Mouse (Mus musculus) embryonic facial prominence, embryonic 11.5 days (tissue): ENCODE results near the gene Actbl2. TPM values are rescaled to one million over a fixed set of nuclear protein-coding genes. Genes with fewer than 3 reads are reported as not detected.

ENCODE experiments used
- ATAC-seq: fragments of 200-750 bp; cut with Nextera tagmentation; replicated peaks from 2 replicates; pipeline ENCODE4 v1.8.0; 2017; ENCODE audit warnings: low read depth; ENCODE audit not compliant: insufficient number of reproducible peaks, low FRiP score, low TSS enrichment
- DNase-seq: peaks from one replicate; pipeline ENCODE4 v3.0.0-alpha.2; 2015; ENCODE audit warnings: low spot score
- H3K27ac ChIP-seq: fragments of 300-500 bp; sonication (generic); replicated peaks from 2 replicates; pipeline ENCODE4 v1.5.1; 2014; ENCODE audit warnings: mild to moderate bottlenecking, low read depth, low read length, control low read depth
- H3K27me3 ChIP-seq: fragments of 300-500 bp; sonication (generic); 2 replicates; pipeline ENCODE4 v1.6.1; 2014; ENCODE audit warnings: mild to moderate bottlenecking, low read length, moderate library complexity, mixed read lengths; ENCODE audit not compliant: control insufficient read depth, insufficient read depth
- H3K36me3 ChIP-seq: fragments of 300-500 bp; sonication (generic); replicated peaks from 2 replicates; pipeline ENCODE4 v1.6.1; 2014; ENCODE audit warnings: low read depth, mild to moderate bottlenecking, low read length, moderate library complexity, mixed read lengths; ENCODE audit not compliant: control insufficient read depth, insufficient read depth
- H3K4me1 ChIP-seq: fragments of 300-500 bp; sonication (generic); 2 replicates; pipeline ENCODE4 v1.6.1; 2014; ENCODE audit warnings: low read length, mixed read lengths; ENCODE audit not compliant: control insufficient read depth, insufficient read depth
- H3K4me2 ChIP-seq: fragments of 300-500 bp; sonication (generic); 2 replicates; pipeline ENCODE4 v1.6.1; 2014; ENCODE audit warnings: low read depth, mild to moderate bottlenecking, control low read depth, low read length, moderate library complexity
- H3K4me3 ChIP-seq: fragments of 300-500 bp; sonication (generic); 2 replicates; pipeline ENCODE4 v1.5.1; 2014; ENCODE audit warnings: low read depth, low read length, control low read depth
- H3K9ac ChIP-seq: fragments of 300-500 bp; sonication (generic); replicated peaks from 2 replicates; pipeline ENCODE4 v1.6.1; 2014; ENCODE audit warnings: mild to moderate bottlenecking, control low read depth, low read length
- H3K9me3 ChIP-seq: fragments of 300-500 bp; sonication (generic); replicated peaks from 2 replicates; pipeline ENCODE4 v1.6.1; 2016; ENCODE audit warnings: mild to moderate bottlenecking, low read length, inconsistent platforms, mixed read lengths; ENCODE audit not compliant: control insufficient read depth
- WGBS: fragments of 180-500 bp; shearing (Covaris S2); extraction: QIAGEN DNeasy Blood & Tissue Kit; methylation state at CpG from one replicate; pipeline ENCODE4 v1.1.7; 2014; 5-methylcytosine and 5-hydroxymethylcytosine counted together
- polyA plus RNA-seq: library from polyadenylated mRNA; unstranded; fragments of >200 nt; fragmentation: Nextera tagmentation; extraction: Ambion mirVana; gene quantifications from 2 replicates; pipeline ENCODE4 v1.2.1, GENCODE M21; 2014

The Actbl2 gene
- polyA plus RNA-seq, 1 experiment from 2014 or later: not detected

- no peak overlapping the region for H3K4me3 ChIP-seq
- no peak overlapping the region for H3K27ac ChIP-seq
- DNase-seq (no peak), ATAC-seq (no peak)
- H3K4me1 ChIP-seq: no peaks in the 10 kb centered on the region
- no peaks in the 10 kb centered on the region for H3K36me3 ChIP-seq
- no peak overlapping the region for H3K4me2 ChIP-seq
- no peaks in the 10 kb centered on the region for H3K27me3 ChIP-seq
- 84% methylated on average over 8 of the region's 8 CpGs for WGBS
- H3K9me3 ChIP-seq: no peaks in the 10 kb centered on the region
- no peak overlapping the region for H3K9ac ChIP-seq
These were observed 44.4 kb downstream of the Actbl2 start for GRCm38 (mm10) chr13:111299145-111299713.

GRCm38 (mm10) chr13:111300846-111301245 is 46.0 kb downstream of the Actbl2 start:
- Histone ChIP-seq H3K4me3 (no peak overlapping the region), H3K36me3 (no peaks in the 10 kb centered on the region), H3K27me3 (no peaks in the 10 kb centered on the region), H3K9ac (no peak overlapping the region), H3K27ac (no peak overlapping the region), H3K4me1 (no peaks in the 10 kb centered on the region), H3K9me3 (no peaks in the 10 kb centered on the region), H3K4me2 (no peak overlapping the region)
- 98% methylated on average over 3 of the region's 3 CpGs for WGBS
- ATAC-seq (no peak), DNase-seq (no peak)

GRCm38 (mm10) chr13:111301431-111301830 is 46.6 kb downstream of the Actbl2 start:
- WGBS: 81% methylated on average over 2 of the region's 2 CpGs
- Histone ChIP-seq H3K9ac (no peak overlapping the region), H3K4me3 (no peak overlapping the region), H3K27ac (no peak overlapping the region), H3K9me3 (no peaks in the 10 kb centered on the region), H3K27me3 (no peaks in the 10 kb centered on the region), H3K36me3 (no peaks in the 10 kb centered on the region), H3K4me2 (no peak overlapping the region), H3K4me1 (no peaks in the 10 kb centered on the region)
- no peak for DNase-seq
- no peak for ATAC-seq

GRCm38 (mm10) chr13:111304194-111304593 is 49.4 kb downstream of the Actbl2 start:
- Histone ChIP-seq H3K4me2 (no peak overlapping the region), H3K36me3 (no peaks in the 10 kb centered on the region), H3K27me3 (no peaks in the 10 kb centered on the region), H3K4me1 (no peaks in the 10 kb centered on the region), H3K4me3 (no peak overlapping the region), H3K27ac (no peak overlapping the region), H3K9me3 (no peaks in the 10 kb centered on the region), H3K9ac (no peak overlapping the region)
- no peak for ATAC-seq
- 87% methylated on average over 2 of the region's 2 CpGs for WGBS
- DNase-seq: no peak

GRCm38 (mm10) chr13:111304736-111305135 is 49.9 kb downstream of the Actbl2 start:
- Histone ChIP-seq H3K9ac (no peak overlapping the region), H3K36me3 (no peaks in the 10 kb centered on the region), H3K27ac (no peak overlapping the region), H3K4me3 (no peak overlapping the region), H3K4me2 (no peak overlapping the region), H3K27me3 (no peaks in the 10 kb centered on the region), H3K9me3 (no peaks in the 10 kb centered on the region), H3K4me1 (no peaks in the 10 kb centered on the region)
- 89% methylated on average over 5 of the region's 5 CpGs for WGBS
- ATAC-seq (no peak), DNase-seq (no peak)

Other genes starting within 250 kb of the Actbl2 start
- gene Gpbp1, start 235.1 kb downstream of the Actbl2 start, polyA plus RNA-seq: 140 and 160 TPM in 2 replicates